Mouse (Mus musculus) G1E (cell line): ENCODE data around the gene B230217C12Rik. TPM values are rescaled to one million over a fixed set of nuclear protein-coding genes. Genes with fewer than 3 reads are reported as not detected.

Experiments used
- ATAC-seq: 2 replicates; pipeline ENCODE4 v1.8.0; 2016; ENCODE audit warnings: mild to moderate bottlenecking; ENCODE audit not compliant: insufficient number of reproducible peaks, poor library complexity, low FRiP score, severe bottlenecking; ENCODE audit errors: extremely low read depth
- DNase-seq: peaks from one replicate; pipeline ENCODE4 v3.0.0; 2012; ENCODE audit warnings: low spot score
- H3K27me3 ChIP-seq: 2 replicates; pipeline ENCODE4 v1.6.1; 2012; ENCODE audit warnings: mild to moderate bottlenecking, low read length, inconsistent platforms; ENCODE audit not compliant: insufficient read depth
- H3K36me3 ChIP-seq: replicated peaks from 2 replicates; pipeline ENCODE3; 2012; ENCODE audit warnings: mild to moderate bottlenecking, inconsistent platforms
- H3K4me1 ChIP-seq: 2 replicates; pipeline ENCODE4 v1.6.1; 2012; ENCODE audit warnings: low read depth, low read length, inconsistent platforms, mixed read lengths; ENCODE audit not compliant: insufficient read depth
- H3K4me3 ChIP-seq: 2 replicates; pipeline ENCODE4 v1.5.1; 2012; ENCODE audit warnings: low read depth, mild to moderate bottlenecking, inconsistent platforms, low read length, moderate library complexity, mixed read lengths
- H3K9me3 ChIP-seq: replicated peaks from 2 replicates; pipeline ENCODE4 v1.6.1; 2012; ENCODE audit warnings: inconsistent platforms
- CTCF ChIP-seq: IDR thresholded peaks from 2 replicates; pipeline ENCODE4 v1.5.1; 2012; ENCODE audit warnings: low read depth, low read length, inconsistent platforms, mixed read lengths
- GATA1 ChIP-seq: IDR thresholded peaks from 2 replicates; pipeline ENCODE4 v1.6.1; 2012; ENCODE audit warnings: borderline replicate concordance, low read length, inconsistent platforms, mixed read lengths
- GATA2 ChIP-seq: IDR thresholded peaks from 2 replicates; pipeline ENCODE4 v1.6.1; 2012; ENCODE audit warnings: low read depth, low read length, inconsistent platforms, borderline replicate concordance
- POLR2AphosphoS5 ChIP-seq: IDR thresholded peaks from 2 replicates; pipeline ENCODE4 v1.6.1; 2012; ENCODE audit warnings: low read depth, low read length, inconsistent platforms; ENCODE audit not compliant: insufficient replicate concordance
- TAL1 ChIP-seq: conservative IDR thresholded peaks from 2 replicates; pipeline ENCODE4 v1.6.1; 2012; ENCODE audit warnings: low read depth, low read length, inconsistent platforms, mixed read lengths
- polyA plus RNA-seq: library from polyadenylated mRNA; stranded (reverse); fragments of >175 nt; gene quantifications from 2 replicates; pipeline ENCODE4 v1.2.3, GENCODE M21; 2012
- total RNA-seq, 2 experiments: library from RNA; stranded (forward) in 1 of 2; stranded (reverse) in 1 of 2; fragments of 200-1000 nt in 1 of 2; fragments of >200 nt in 1 of 2; fragmentation: Nextera tagmentation in 1 of 2; gene quantifications; 2 replicates each; pipeline ENCODE4 v1.2.3; 2014 to 2017

B230217C12Rik gene
- total and polyA plus RNA-seq, 3 experiments, result 0.16 TPM; not detected in 2

DNA sequence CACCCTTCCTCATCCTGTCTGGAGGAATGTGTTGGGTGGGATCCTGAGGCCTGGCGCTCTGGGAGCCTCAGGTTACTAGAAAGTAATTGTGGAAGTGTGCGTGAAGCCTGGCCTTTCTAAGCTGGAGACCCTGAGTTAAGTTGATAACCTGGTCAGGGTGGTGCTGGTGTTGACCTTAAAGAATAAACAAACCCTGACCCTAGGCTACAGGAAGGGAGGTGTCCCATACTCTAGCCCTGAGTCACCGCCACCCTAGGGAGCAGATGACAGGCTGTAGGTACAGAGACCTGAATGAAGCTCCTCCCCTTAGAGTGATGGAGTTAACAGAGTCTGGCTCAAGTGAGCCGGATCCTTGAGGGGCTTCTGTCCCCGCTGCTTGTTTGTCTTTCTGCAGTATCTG is 36.7 kb upstream of the B230217C12Rik start:
- H3K4me1 ChIP-seq, result peaks cover 55% of the 10 kb centered on the region
- TF ChIP-seq GATA1 (no peak), GATA2 (no peak), POLR2AphosphoS5 (no peak), CTCF (no peak), TAL1 (no peak)

GRCm38 (mm10) chr11:97804841-97805661 is 35.5 kb upstream of the B230217C12Rik start:
- Histone ChIP-seq H3K36me3 (peaks cover 62% of the 10 kb centered on the region), H3K4me1 (peaks cover 57% of the 10 kb centered on the region), H3K9me3 (no peaks in the 10 kb centered on the region), H3K27me3 (no peaks in the 10 kb centered on the region), H3K4me3 (peak overlapping the region; percentile 47; the same call in 1 of the 2 replicates)
- no peak for TF ChIP-seq POLR2AphosphoS5
- DNase-seq, result no peak
- no peak for ATAC-seq

More for the DNA sequence above, 36.7 kb upstream of the B230217C12Rik start:
- Histone ChIP-seq H3K4me3 (no peak overlapping the region), H3K27me3 (no peaks in the 10 kb centered on the region), H3K36me3 (peaks cover 51% of the 10 kb centered on the region), H3K9me3 (no peaks in the 10 kb centered on the region)
- DNase-seq (no peak), ATAC-seq (no peak)

DNA sequence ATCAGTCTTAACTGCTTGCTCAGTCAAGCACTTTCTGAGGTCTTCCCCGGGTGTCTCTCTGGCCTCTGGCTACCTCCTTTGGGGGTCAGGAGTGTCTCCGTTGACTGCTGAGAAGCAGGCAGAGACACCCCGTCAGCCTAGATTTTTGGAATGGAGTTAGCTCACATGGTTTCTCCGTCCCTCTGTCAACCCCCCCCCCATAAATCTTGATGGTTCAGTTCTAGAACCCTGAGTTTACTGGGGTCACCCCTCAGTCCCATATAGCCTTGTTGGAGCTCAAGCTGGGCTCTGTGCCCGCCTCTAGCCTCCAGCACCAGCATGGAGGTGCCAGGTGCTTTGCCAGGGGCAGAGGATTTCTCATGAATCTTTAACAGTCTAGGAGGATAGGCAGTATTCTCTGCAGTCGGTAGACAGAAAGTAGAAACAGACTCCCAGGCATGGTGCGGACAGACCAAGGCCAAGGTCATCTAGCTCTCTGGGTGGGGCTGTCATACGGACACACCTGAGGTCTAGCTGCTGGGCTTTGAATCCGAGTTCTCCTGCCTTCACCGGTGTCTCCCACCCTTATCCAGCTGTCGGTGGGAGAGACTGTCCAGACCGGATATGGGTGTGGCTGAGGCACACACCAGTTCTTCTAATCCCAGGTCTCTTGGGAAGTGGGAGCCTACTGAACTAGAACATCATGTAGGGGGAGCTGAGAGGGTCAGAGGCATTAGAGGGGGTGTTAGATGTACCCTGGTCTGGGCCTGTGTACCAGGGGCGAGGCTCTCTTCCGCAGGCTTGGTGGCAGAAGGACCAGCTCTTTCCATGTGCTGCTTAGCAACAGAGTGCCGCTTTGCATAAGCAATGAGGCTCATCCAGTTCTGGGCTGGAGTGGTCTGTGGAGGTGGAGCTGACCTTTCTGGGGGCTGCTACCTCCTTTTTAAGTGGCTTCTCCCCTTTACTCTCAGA is 34.6 kb upstream of the B230217C12Rik start:
- Histone ChIP-seq H3K9me3 (no peaks in the 10 kb centered on the region), H3K4me3 (no peak overlapping the region), H3K36me3 (peaks cover 69% of the 10 kb centered on the region), H3K4me1 (peaks cover 59% of the 10 kb centered on the region), H3K27me3 (no peaks in the 10 kb centered on the region)
- DNase-seq (no peak), ATAC-seq (no peak)
- TF ChIP-seq GATA1 (no peak), GATA2 (no peak), CTCF (no peak), TAL1 (no peak), POLR2AphosphoS5 (no peak)

DNA sequence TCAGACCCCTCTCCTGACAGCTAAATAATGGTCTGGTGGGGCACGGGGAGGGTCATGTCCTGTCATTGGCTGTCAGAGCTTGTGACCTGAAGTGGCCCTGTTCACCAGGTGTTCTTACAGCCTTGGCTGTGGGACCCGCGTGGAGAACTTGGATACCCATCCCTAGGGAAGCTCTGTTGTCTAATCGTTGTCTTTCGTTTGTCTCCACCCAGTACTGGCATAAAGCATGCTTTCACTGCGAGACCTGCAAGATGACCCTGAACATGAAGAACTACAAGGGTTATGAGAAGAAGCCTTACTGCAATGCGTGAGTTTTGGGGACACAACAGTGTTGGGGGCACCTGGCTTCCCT is 34.0 kb upstream of the B230217C12Rik start:
- TF ChIP-seq POLR2AphosphoS5 (no peak), GATA2 (no peak), CTCF (no peak), GATA1 (no peak), TAL1 (no peak)
- Histone ChIP-seq H3K9me3 (no peaks in the 10 kb centered on the region), H3K36me3 (peaks cover 74% of the 10 kb centered on the region), H3K27me3 (no peaks in the 10 kb centered on the region), H3K4me1 (peaks cover 56% of the 10 kb centered on the region), H3K4me3 (no peak overlapping the region)
- ATAC-seq (no peak), DNase-seq (no peak)

- Histone ChIP-seq H3K9me3 (no peaks in the 10 kb centered on the region), H3K27me3 (no peaks in the 10 kb centered on the region), H3K4me1 (peaks cover 50% of the 10 kb centered on the region), H3K36me3 (peaks cover 76% of the 10 kb centered on the region), H3K4me3 (no peak overlapping the region)
- no peak for TF ChIP-seq GATA1
- TF ChIP-seq GATA2, result no peak
- no peak for TF ChIP-seq POLR2AphosphoS5
- TF ChIP-seq CTCF, result no peak
- TF ChIP-seq TAL1, result no peak
- ATAC-seq, result no peak
- DNase-seq, result no peak
Observed at GRCm38 (mm10) chr11:97807626-97808025, 33.0 kb upstream of the B230217C12Rik start.

- Histone ChIP-seq H3K4me3 (no peak overlapping the region), H3K4me1 (peaks cover 54% of the 10 kb centered on the region), H3K9me3 (no peaks in the 10 kb centered on the region), H3K36me3 (peaks cover 81% of the 10 kb centered on the region), H3K27me3 (no peaks in the 10 kb centered on the region)
- TF ChIP-seq CTCF, result no peak
- no peak for TF ChIP-seq GATA1
- TF ChIP-seq POLR2AphosphoS5, result no peak
- no peak for TF ChIP-seq GATA2
- TF ChIP-seq TAL1, result no peak
- DNase-seq, result no peak
- ATAC-seq, result no peak
Observed at GRCm38 (mm10) chr11:97808093-97808492, 32.5 kb upstream of the B230217C12Rik start.
